Mouse (Mus musculus): Measurements from ENCODE around the gene Frrs1l. TPM values are rescaled to one million over a fixed set of nuclear protein-coding genes. Genes with fewer than 3 reads are reported as not detected.
A peak's percentile ranks its signal among the peaks of the same experiment; 100 is the strongest.

Gene Frrs1l
- polyA plus RNA-seq, 1 experiment from 2014 or later: 6.2 TPM

GRCm38 (mm10) chr4:57001437-57001836 lies 11.2 kb upstream of the Frrs1l start:
- Histone ChIP-seq H3K4me1 (ENCODE audit: control insufficient read depth, insufficient read depth, low read length) (no peaks in the 10 kb centered on the region), H3K4me2 (no peak overlapping the region), H3K9ac (ENCODE audit: low read length) (no peak overlapping the region), H3K27me3 (ENCODE audit: control insufficient read depth, insufficient read depth, low read length) (no peaks in the 10 kb centered on the region), H3K4me3 (ENCODE audit: low read depth, low read length) (no peak overlapping the region), H3K9me3 (ENCODE audit: control insufficient read depth, low read length) (peaks cover 3% of the 10 kb centered on the region; the same call in 1 of the 2 replicates), H3K36me3 (ENCODE audit: control insufficient read depth, insufficient read depth, low read length) (no peaks in the 10 kb centered on the region), H3K27ac (ENCODE audit: low read depth, low read length) (no peak overlapping the region)
- 78% methylated on average over 2 of the region's 2 CpGs for WGBS
- no peak for DNase-seq (ENCODE audit: low spot score, missing footprints)
- no peak for ATAC-seq (ENCODE audit: low FRiP score)

- no peak overlapping the region for H3K4me2 ChIP-seq
- no peaks in the 10 kb centered on the region for H3K36me3 ChIP-seq (ENCODE audit: control insufficient read depth, insufficient read depth, low read length)
- ATAC-seq (ENCODE audit: low FRiP score) (no peak), DNase-seq (ENCODE audit: low spot score, missing footprints) (peak; percentile 39)
- H3K4me3 ChIP-seq (ENCODE audit: low read depth, low read length): no peak overlapping the region
- H3K4me1 ChIP-seq (ENCODE audit: control insufficient read depth, insufficient read depth, low read length): peaks cover 2% of the 10 kb centered on the region; the same call in 1 of the 2 replicates
- H3K9me3 ChIP-seq (ENCODE audit: control insufficient read depth, low read length): peaks cover 3% of the 10 kb centered on the region; the same call in 1 of the 2 replicates
- peaks cover 2% of the 10 kb centered on the region; the same call in 1 of the 2 replicates for H3K27me3 ChIP-seq (ENCODE audit: control insufficient read depth, insufficient read depth, low read length)
- H3K9ac ChIP-seq (ENCODE audit: low read length): no peak overlapping the region
- H3K27ac ChIP-seq (ENCODE audit: low read depth, low read length): no peak overlapping the region
- WGBS: 88% methylated on average over 7 of the region's 7 CpGs
These were observed 3.1 kb upstream of the Frrs1l start for GRCm38 (mm10) chr4:56993331-56993730.

DNA sequence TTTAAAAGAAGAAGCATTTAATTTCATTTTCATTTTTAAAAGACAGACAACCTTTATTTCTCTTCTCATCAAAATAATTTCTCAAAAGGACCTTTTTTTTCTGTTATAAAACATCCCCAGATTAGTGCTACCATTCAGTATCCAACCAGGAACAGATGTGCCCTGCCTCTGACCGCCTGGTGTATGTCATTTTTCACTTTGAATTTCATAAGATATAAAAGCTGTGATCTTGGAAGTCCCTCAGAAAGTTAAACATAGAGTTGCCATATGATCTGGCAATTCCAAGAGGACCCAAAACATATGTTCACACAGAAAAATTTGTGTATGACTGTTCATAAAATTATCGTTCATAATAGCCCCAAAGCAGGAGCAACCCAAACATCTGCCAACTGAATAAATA lies 1.8 kb upstream of the Frrs1l start:
- ATAC-seq (ENCODE audit: low FRiP score) (no peak), DNase-seq (ENCODE audit: low spot score, missing footprints) (peak; percentile 79)
- H3K4me1 ChIP-seq (ENCODE audit: control insufficient read depth, insufficient read depth, low read length): peaks cover 2% of the 10 kb centered on the region; the same call in 1 of the 2 replicates
- no peak overlapping the region for H3K9ac ChIP-seq (ENCODE audit: low read length)
- peaks cover 2% of the 10 kb centered on the region; the same call in 1 of the 2 replicates for H3K27me3 ChIP-seq (ENCODE audit: control insufficient read depth, insufficient read depth, low read length)
- no peak overlapping the region for H3K4me2 ChIP-seq
- no peaks in the 10 kb centered on the region for H3K36me3 ChIP-seq (ENCODE audit: control insufficient read depth, insufficient read depth, low read length)
- no peak overlapping the region for H3K27ac ChIP-seq (ENCODE audit: low read depth, low read length)
- 80% methylated on average over 2 of the region's 2 CpGs for WGBS
- H3K9me3 ChIP-seq (ENCODE audit: control insufficient read depth, low read length): peaks cover 3% of the 10 kb centered on the region; the same call in 1 of the 2 replicates
- no peak overlapping the region for H3K4me3 ChIP-seq (ENCODE audit: low read depth, low read length)

DNA sequence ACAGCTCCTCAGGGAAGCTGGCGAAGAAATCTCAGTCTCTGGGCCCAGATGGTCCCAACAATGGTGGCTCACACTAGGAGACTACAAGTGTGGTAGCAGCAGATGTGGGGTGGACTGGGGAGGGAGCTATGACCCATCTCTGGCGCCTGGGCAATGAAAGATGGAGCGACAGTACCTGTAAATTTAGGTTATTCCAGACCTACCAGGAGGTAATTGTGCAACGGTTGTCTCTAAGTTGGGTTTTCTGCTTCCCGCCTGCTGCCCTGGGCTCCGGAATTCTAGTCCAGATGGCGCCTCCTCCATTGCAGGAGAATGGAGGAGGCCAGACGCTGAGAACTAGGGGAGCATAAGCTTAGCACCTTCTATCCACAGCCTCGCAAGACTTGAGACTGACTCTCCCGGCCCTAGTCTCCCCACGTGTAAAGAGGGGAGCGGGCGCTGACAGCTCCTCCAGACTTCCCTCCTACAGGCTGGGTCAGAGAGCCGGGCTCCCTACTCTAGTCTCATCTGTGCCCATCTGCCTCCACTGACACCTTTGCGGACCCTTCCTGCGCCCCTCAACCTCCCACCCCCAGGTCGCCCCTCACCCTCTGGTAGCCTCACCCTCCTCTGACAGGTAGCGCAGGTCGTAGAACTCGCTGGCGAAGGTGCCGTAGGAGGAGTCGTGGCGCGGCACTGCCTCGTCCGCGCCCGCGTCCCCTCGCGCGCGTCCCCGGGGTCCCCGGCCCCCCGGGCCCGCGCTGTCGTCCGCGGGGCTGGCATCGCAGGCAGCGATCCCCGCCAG lies 568 bp downstream of the Frrs1l start:
- peak overlapping the region; percentile 91 for H3K4me2 ChIP-seq
- peak overlapping the region; percentile 70 for H3K9ac ChIP-seq (ENCODE audit: low read length)
- peak; percentile 96 for DNase-seq (ENCODE audit: low spot score, missing footprints)
- H3K4me1 ChIP-seq (ENCODE audit: control insufficient read depth, insufficient read depth, low read length): peaks cover 2% of the 10 kb centered on the region; the same call in 1 of the 2 replicates
- H3K9me3 ChIP-seq (ENCODE audit: control insufficient read depth, low read length): no peaks in the 10 kb centered on the region
- no peaks in the 10 kb centered on the region for H3K36me3 ChIP-seq (ENCODE audit: control insufficient read depth, insufficient read depth, low read length)
- peak overlapping the region; percentile 64 for H3K4me3 ChIP-seq (ENCODE audit: low read depth, low read length)
- H3K27me3 ChIP-seq (ENCODE audit: control insufficient read depth, insufficient read depth, low read length): peaks cover 2% of the 10 kb centered on the region; the same call in 1 of the 2 replicates
- no peak overlapping the region for H3K27ac ChIP-seq (ENCODE audit: low read depth, low read length)
- ATAC-seq (ENCODE audit: low FRiP score): peak; percentile 80
- 1% methylated on average over 45 of the region's 45 CpGs for WGBS

- 82% methylated on average over 7 of the region's 7 CpGs for WGBS
- ATAC-seq (ENCODE audit: low FRiP score): no peak
These were observed 24.5 kb downstream of the Frrs1l start for GRCm38 (mm10) chr4:56965586-56966179.

DNA sequence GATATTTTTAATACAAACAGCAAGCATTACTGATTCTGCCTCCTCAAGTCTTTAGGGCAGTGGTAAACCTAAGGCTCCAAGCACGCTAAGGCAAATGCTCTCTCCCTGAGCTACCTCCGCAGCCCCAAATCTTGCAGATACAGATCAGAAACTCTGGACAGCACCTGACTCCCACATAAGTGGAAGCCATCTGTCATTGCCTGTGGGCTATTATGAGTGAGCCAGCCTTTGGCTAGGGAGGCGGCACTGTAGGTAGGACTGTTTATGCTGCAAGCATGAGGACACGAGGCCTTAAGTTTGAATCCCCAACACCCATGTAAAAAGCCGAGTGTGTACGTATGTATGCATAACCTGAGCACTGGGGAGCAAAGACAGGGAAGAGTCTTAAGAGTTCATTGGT lies 26.5 kb downstream of the Frrs1l start:
- H3K27ac ChIP-seq (ENCODE audit: low read depth, low read length): no peak overlapping the region
- H3K4me3 ChIP-seq (ENCODE audit: low read depth, low read length): no peak overlapping the region
- ATAC-seq (ENCODE audit: low FRiP score) (no peak), DNase-seq (ENCODE audit: low spot score, missing footprints) (no peak)
- H3K9ac ChIP-seq (ENCODE audit: low read length): no peak overlapping the region
- H3K9me3 ChIP-seq (ENCODE audit: control insufficient read depth, low read length): no peaks in the 10 kb centered on the region
- H3K4me1 ChIP-seq (ENCODE audit: control insufficient read depth, insufficient read depth, low read length): no peaks in the 10 kb centered on the region
- 92% methylated on average over 6 of the region's 6 CpGs for whole genome bisulfite sequencing
- H3K4me2 ChIP-seq: no peak overlapping the region
- H3K27me3 ChIP-seq (ENCODE audit: control insufficient read depth, insufficient read depth, low read length): no peaks in the 10 kb centered on the region
- no peaks in the 10 kb centered on the region for H3K36me3 ChIP-seq (ENCODE audit: control insufficient read depth, insufficient read depth, low read length)

More at GRCm38 (mm10) chr4:56965586-56966179, 24.5 kb downstream of the Frrs1l start:
- no peaks in the 10 kb centered on the region for H3K9me3 ChIP-seq (ENCODE audit: control insufficient read depth, low read length)
- H3K36me3 ChIP-seq (ENCODE audit: control insufficient read depth, insufficient read depth, low read length): no peaks in the 10 kb centered on the region
- no peaks in the 10 kb centered on the region for H3K4me1 ChIP-seq (ENCODE audit: control insufficient read depth, insufficient read depth, low read length)
- no peaks in the 10 kb centered on the region for H3K27me3 ChIP-seq (ENCODE audit: control insufficient read depth, insufficient read depth, low read length)
- no peak overlapping the region for H3K4me2 ChIP-seq
- H3K27ac ChIP-seq (ENCODE audit: low read depth, low read length): no peak overlapping the region
- H3K9ac ChIP-seq (ENCODE audit: low read length): no peak overlapping the region
- H3K4me3 ChIP-seq (ENCODE audit: low read depth, low read length): no peak overlapping the region
- no peak for DNase-seq (ENCODE audit: low spot score, missing footprints)

DNA sequence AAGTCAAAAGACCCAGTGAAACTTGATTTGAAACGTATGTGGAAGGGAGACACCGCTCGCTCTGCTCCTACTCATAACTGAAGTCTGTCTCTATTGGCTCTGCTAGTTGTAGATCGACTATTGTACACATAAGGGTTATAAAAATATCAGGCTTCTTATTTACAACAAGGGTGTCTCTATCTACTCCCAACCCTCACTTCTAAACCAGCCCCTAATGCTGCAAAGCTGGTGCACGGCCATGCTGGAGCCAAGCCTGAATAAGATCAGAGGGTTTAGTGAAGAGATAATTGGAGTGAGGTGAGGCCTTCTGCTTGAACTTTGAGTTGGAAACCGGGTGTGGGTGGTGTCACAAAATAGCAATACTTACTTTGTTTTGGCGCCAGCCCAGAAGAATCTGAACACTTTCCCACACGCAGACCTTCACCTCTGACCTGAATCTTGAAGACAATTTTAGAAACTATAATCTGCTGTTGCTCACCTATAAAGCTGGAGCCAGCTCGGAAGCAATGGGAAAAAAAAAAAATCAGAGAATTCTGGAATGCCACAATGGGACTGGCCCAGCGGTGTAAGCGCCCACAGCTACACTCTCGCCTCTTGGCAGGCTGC lies 28.8 kb downstream of the Frrs1l start:
- Histone ChIP-seq H3K27me3 (ENCODE audit: control insufficient read depth, insufficient read depth, low read length) (no peaks in the 10 kb centered on the region), H3K4me2 (no peak overlapping the region), H3K9ac (ENCODE audit: low read length) (no peak overlapping the region), H3K4me3 (ENCODE audit: low read depth, low read length) (no peak overlapping the region), H3K36me3 (ENCODE audit: control insufficient read depth, insufficient read depth, low read length) (no peaks in the 10 kb centered on the region), H3K27ac (ENCODE audit: low read depth, low read length) (no peak overlapping the region), H3K9me3 (ENCODE audit: control insufficient read depth, low read length) (no peaks in the 10 kb centered on the region), H3K4me1 (ENCODE audit: control insufficient read depth, insufficient read depth, low read length) (no peaks in the 10 kb centered on the region)
- ATAC-seq (ENCODE audit: low FRiP score) (no peak), DNase-seq (ENCODE audit: low spot score, missing footprints) (no peak)
- 87% methylated on average over 12 of the region's 12 CpGs for WGBS

DNA sequence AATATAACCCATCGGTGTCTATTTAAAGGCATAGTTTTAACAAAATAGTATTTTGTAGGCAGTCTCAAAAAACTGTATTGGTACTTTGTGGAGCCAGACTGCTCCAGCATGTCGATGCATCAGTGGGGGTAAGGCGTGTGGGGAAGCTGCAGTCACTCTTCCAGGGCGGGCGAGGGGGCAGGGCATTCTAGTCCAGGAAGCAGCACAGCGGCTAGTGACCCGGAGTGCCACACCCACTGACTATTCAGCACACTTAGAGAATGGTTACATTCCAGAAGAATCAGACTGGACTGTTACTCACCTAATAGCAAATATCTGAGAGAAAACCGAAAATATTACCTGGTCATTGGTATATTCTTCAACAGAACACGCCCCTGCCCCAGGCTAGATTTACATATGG lies 32.7 kb downstream of the Frrs1l start:
- Histone ChIP-seq H3K36me3 (ENCODE audit: control insufficient read depth, insufficient read depth, low read length) (no peaks in the 10 kb centered on the region), H3K4me1 (ENCODE audit: control insufficient read depth, insufficient read depth, low read length) (no peaks in the 10 kb centered on the region), H3K9ac (ENCODE audit: low read length) (no peak overlapping the region), H3K27ac (ENCODE audit: low read depth, low read length) (no peak overlapping the region), H3K4me3 (ENCODE audit: low read depth, low read length) (no peak overlapping the region), H3K4me2 (no peak overlapping the region), H3K9me3 (ENCODE audit: control insufficient read depth, low read length) (no peaks in the 10 kb centered on the region), H3K27me3 (ENCODE audit: control insufficient read depth, insufficient read depth, low read length) (no peaks in the 10 kb centered on the region)
- 63% methylated on average over 9 of the region's 9 CpGs for WGBS
- no peak for ATAC-seq (ENCODE audit: low FRiP score)
- DNase-seq (ENCODE audit: low spot score, missing footprints): no peak

- H3K4me3 ChIP-seq (ENCODE audit: low read depth, low read length): no peak overlapping the region
- WGBS: 74% methylated on average over 6 of the region's 6 CpGs
- ATAC-seq (ENCODE audit: low FRiP score): no peak
- no peak overlapping the region for H3K27ac ChIP-seq (ENCODE audit: low read depth, low read length)
- H3K4me1 ChIP-seq (ENCODE audit: control insufficient read depth, insufficient read depth, low read length): no peaks in the 10 kb centered on the region
- no peaks in the 10 kb centered on the region for H3K36me3 ChIP-seq (ENCODE audit: control insufficient read depth, insufficient read depth, low read length)
- no peaks in the 10 kb centered on the region for H3K27me3 ChIP-seq (ENCODE audit: control insufficient read depth, insufficient read depth, low read length)
- no peaks in the 10 kb centered on the region for H3K9me3 ChIP-seq (ENCODE audit: control insufficient read depth, low read length)
- no peak overlapping the region for H3K4me2 ChIP-seq
- no peak overlapping the region for H3K9ac ChIP-seq (ENCODE audit: low read length)
- DNase-seq (ENCODE audit: low spot score, missing footprints): no peak
These were observed 37.0 kb downstream of the Frrs1l start for GRCm38 (mm10) chr4:56953235-56953634.

Measured in midbrain, embryonic 11.5 days (tissue).